In genomic region chr13:70193270-70193669, GRCm38 (mm10) we compare ENCODE assay signal across 13 mouse cellular contexts.
"Had no signal": no experiment of that assay in that cellular context is flagged by ENCODE, and none has a peak within 500 bp of the region (broad histone marks: within the 10 kb centered on the region; RNA-seq: fewer than 3 reads in every experiment).

No protein-coding gene starts in this region.

- H3K9ac ChIP-seq: kidney, embryonic 15.5 days; limb, embryonic 15.5 days; liver, embryonic 13.5 days; liver, postnatal 0 days; lung, embryonic 15.5 days; midbrain, embryonic 13.5 days; neural tube, embryonic 15.5 days had no signal

- H3K4me1 ChIP-seq: kidney, embryonic 15.5 days; limb, embryonic 15.5 days; liver, embryonic 13.5 days had no signal

- H3K9me3 ChIP-seq: kidney, embryonic 15.5 days; limb, embryonic 15.5 days; liver, embryonic 13.5 days; lung, embryonic 15.5 days; midbrain, embryonic 13.5 days; neural tube, embryonic 15.5 days had no signal

- H3K27ac ChIP-seq: kidney, embryonic 15.5 days; limb, embryonic 15.5 days; liver, embryonic 13.5 days; lung, embryonic 15.5 days; midbrain, embryonic 13.5 days; stomach, postnatal 0 days had no signal

- ATAC-seq: liver, postnatal 0 days; midbrain, embryonic 13.5 days had no signal

- H3K4me3 ChIP-seq: kidney, embryonic 15.5 days; limb, embryonic 15.5 days; liver, embryonic 13.5 days; lung, embryonic 15.5 days; midbrain, embryonic 13.5 days; myocyte; neural tube, embryonic 15.5 days had no signal

- H3K27me3 ChIP-seq: kidney, embryonic 15.5 days; limb, embryonic 15.5 days; liver, embryonic 13.5 days; lung, embryonic 15.5 days; midbrain, embryonic 13.5 days; neural tube, embryonic 15.5 days had no signal

- H3K4me2 ChIP-seq: kidney, embryonic 15.5 days; limb, embryonic 15.5 days; liver, embryonic 13.5 days; lung, embryonic 15.5 days; midbrain, embryonic 13.5 days; neural tube, embryonic 15.5 days had no signal

- DNase-seq: kidney, postnatal 14 days; liver, embryonic 13.5 days; liver, postnatal 0 days; lung, postnatal 14 days; thymus, adult 18-20 months; thymus, postnatal 14 days had no signal

- H3K36me3 ChIP-seq: kidney, embryonic 15.5 days; limb, embryonic 15.5 days; liver, embryonic 13.5 days; lung, embryonic 15.5 days; midbrain, embryonic 13.5 days; neural tube, embryonic 15.5 days had no signal
